Mouse (Mus musculus): ENCODE measurements around the gene Hnrnpl. TPM values are rescaled to one million over a fixed set of nuclear protein-coding genes. Genes with fewer than 3 reads are reported as not detected.

Hnrnpl gene
- polyA plus RNA-seq, 1 experiment from 2014 or later = 232 TPM

DNA sequence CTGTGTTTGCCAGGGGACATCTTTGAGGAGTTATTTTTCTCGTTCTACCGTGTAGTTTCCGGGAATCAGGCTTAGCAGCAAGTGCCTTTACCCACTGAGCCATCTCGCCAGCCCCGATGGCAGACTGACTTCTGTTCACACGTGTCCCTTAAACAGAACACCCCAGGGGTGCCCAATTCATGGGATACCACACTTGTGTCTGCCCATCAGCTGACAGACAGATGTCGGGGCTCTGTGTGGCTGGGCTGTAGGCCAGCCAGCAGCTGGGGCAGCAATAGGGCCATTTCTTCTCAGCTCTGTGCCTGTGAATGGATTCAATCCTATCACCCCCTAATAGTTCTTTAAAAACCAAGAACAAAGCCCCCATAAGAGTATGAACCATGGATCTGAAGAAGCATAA, 33.2 kb upstream of the Hnrnpl start:
- H3K4me2 ChIP-seq (ENCODE audit: low read length) = no peak overlapping the region
- peaks cover 4% of the 10 kb centered on the region for H3K36me3 ChIP-seq (ENCODE audit: insufficient read depth, low read length)
- no peak for TF ChIP-seq CTCF (IDR thresholded peaks at IDR 0.05; ENCODE audit: low read depth)
- 94% methylated on average over 7 of the region's 7 CpGs for WGBS
- no peak overlapping the region for H3K27ac ChIP-seq
- H3K27me3 ChIP-seq (ENCODE audit: insufficient read depth, low read length) = no peaks in the 10 kb centered on the region
- no peak overlapping the region for H3K9ac ChIP-seq (ENCODE audit: low read depth, low read length)
- H3K9me3 ChIP-seq (replicated peaks; ENCODE audit: low read length) = no peaks in the 10 kb centered on the region
- DNase-seq (ENCODE audit: low spot score) (no peak), ATAC-seq (replicated peaks; ENCODE audit: low FRiP score, low read depth) (no peak)
- H3K4me1 ChIP-seq (replicated peaks; ENCODE audit: insufficient read depth, low read length) = no peaks in the 10 kb centered on the region
- no peak overlapping the region for H3K4me3 ChIP-seq (replicated peaks; ENCODE audit: low read depth, low read length)

DNA sequence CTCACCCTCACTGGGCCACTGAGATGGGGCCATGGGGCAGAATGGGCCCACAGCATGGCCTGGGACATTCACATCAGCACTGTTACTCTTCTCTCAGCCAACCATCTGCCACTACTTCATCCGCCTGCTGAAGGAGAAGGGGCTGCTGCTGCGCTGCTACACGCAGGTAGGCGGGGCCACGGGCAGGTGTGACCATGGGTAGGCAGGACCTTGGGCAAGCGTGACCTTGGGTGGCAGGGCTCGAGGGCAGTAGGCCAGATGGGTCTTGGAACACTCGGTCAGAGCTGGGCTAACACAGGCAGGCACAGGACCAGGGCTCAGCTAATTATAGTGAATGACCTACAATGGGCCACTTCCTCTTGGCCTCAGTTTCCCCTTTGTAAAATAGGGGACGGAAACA, 29.5 kb upstream of the Hnrnpl start:
- H3K27me3 ChIP-seq (ENCODE audit: insufficient read depth, low read length) = no peaks in the 10 kb centered on the region
- H3K4me2 ChIP-seq (ENCODE audit: low read length) = no peak overlapping the region
- WGBS = 83% methylated on average over 9 of the region's 9 CpGs
- TF ChIP-seq CTCF (IDR thresholded peaks at IDR 0.05; ENCODE audit: low read depth) = no peak
- H3K9ac ChIP-seq (ENCODE audit: low read depth, low read length) = no peak overlapping the region
- no peak for ATAC-seq (replicated peaks; ENCODE audit: low FRiP score, low read depth)
- peaks cover 4% of the 10 kb centered on the region for H3K36me3 ChIP-seq (ENCODE audit: insufficient read depth, low read length)
- no peak overlapping the region for H3K27ac ChIP-seq
- no peaks in the 10 kb centered on the region for H3K4me1 ChIP-seq (replicated peaks; ENCODE audit: insufficient read depth, low read length)
- no peak for DNase-seq (ENCODE audit: low spot score)
- no peaks in the 10 kb centered on the region for H3K9me3 ChIP-seq (replicated peaks; ENCODE audit: low read length)
- no peak overlapping the region for H3K4me3 ChIP-seq (replicated peaks; ENCODE audit: low read depth, low read length)

- no peak overlapping the region for H3K9ac ChIP-seq (ENCODE audit: low read depth, low read length)
- 41% methylated on average over 6 of the region's 6 CpGs for WGBS
- H3K4me3 ChIP-seq (replicated peaks; ENCODE audit: low read depth, low read length) = no peak overlapping the region
- DNase-seq (ENCODE audit: low spot score) (peak; percentile 92), ATAC-seq (replicated peaks; ENCODE audit: low FRiP score, low read depth) (peak; percentile 30; the same call in 1 of the 2 replicates)
- no peaks in the 10 kb centered on the region for H3K4me1 ChIP-seq (replicated peaks; ENCODE audit: insufficient read depth, low read length)
- H3K9me3 ChIP-seq (replicated peaks; ENCODE audit: low read length) = no peaks in the 10 kb centered on the region
- H3K4me2 ChIP-seq (ENCODE audit: low read length) = no peak overlapping the region
- peak; percentile 87 for TF ChIP-seq CTCF (IDR thresholded peaks at IDR 0.05; ENCODE audit: low read depth)
- peaks cover 4% of the 10 kb centered on the region for H3K36me3 ChIP-seq (ENCODE audit: insufficient read depth, low read length)
- no peak overlapping the region; the same call in 1 of the 2 replicates for H3K27ac ChIP-seq
- H3K27me3 ChIP-seq (ENCODE audit: insufficient read depth, low read length) = no peaks in the 10 kb centered on the region
These were observed 28.2 kb upstream of the Hnrnpl start for GRCm38 (mm10) chr7:28780067-28780658.

- Histone ChIP-seq H3K9ac (ENCODE audit: low read depth, low read length) (no peak overlapping the region), H3K27me3 (ENCODE audit: insufficient read depth, low read length) (no peaks in the 10 kb centered on the region), H3K36me3 (ENCODE audit: insufficient read depth, low read length) (peaks cover 4% of the 10 kb centered on the region), H3K27ac (no peak overlapping the region), H3K4me2 (ENCODE audit: low read length) (no peak overlapping the region), H3K4me1 (replicated peaks; ENCODE audit: insufficient read depth, low read length) (no peaks in the 10 kb centered on the region), H3K4me3 (replicated peaks; ENCODE audit: low read depth, low read length) (no peak overlapping the region), H3K9me3 (replicated peaks; ENCODE audit: low read length) (no peaks in the 10 kb centered on the region)
- DNase-seq (ENCODE audit: low spot score) (no peak), ATAC-seq (replicated peaks; ENCODE audit: low FRiP score, low read depth) (no peak)
- TF ChIP-seq CTCF (IDR thresholded peaks at IDR 0.05; ENCODE audit: low read depth) = no peak
- WGBS = 71% methylated on average over 7 of the region's 7 CpGs
These were observed 27.5 kb upstream of the Hnrnpl start for GRCm38 (mm10) chr7:28780857-28781256.

DNA sequence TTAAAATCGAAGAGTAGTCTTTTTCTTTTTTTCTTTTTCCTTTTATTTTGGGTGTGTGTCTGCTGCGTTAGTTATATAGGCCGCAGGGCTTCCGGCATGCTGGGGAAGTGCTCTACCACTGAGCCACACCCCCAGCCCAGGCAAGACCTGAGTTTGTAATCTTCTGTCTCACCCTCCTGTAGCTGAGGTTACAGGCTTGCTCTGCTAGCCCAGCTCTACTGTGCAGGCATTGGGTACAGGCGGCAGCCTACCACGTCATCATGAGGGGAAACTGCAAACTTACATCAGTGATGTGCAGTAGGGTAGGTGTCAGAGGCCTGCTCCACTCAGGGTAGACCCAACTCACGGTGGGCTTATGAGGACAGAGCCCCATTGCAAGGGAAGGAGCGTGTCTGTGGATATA, 27.1 kb upstream of the Hnrnpl start:
- H3K36me3 ChIP-seq (ENCODE audit: insufficient read depth, low read length) = peaks cover 4% of the 10 kb centered on the region
- no peak overlapping the region for H3K9ac ChIP-seq (ENCODE audit: low read depth, low read length)
- H3K9me3 ChIP-seq (replicated peaks; ENCODE audit: low read length) = no peaks in the 10 kb centered on the region
- DNase-seq (ENCODE audit: low spot score) (no peak), ATAC-seq (replicated peaks; ENCODE audit: low FRiP score, low read depth) (no peak)
- no peak overlapping the region for H3K27ac ChIP-seq
- H3K4me2 ChIP-seq (ENCODE audit: low read length) = no peak overlapping the region
- no peaks in the 10 kb centered on the region for H3K27me3 ChIP-seq (ENCODE audit: insufficient read depth, low read length)
- 92% methylated on average over 8 of the region's 8 CpGs for WGBS
- no peak for TF ChIP-seq CTCF (IDR thresholded peaks at IDR 0.05; ENCODE audit: low read depth)
- no peak overlapping the region for H3K4me3 ChIP-seq (replicated peaks; ENCODE audit: low read depth, low read length)
- H3K4me1 ChIP-seq (replicated peaks; ENCODE audit: insufficient read depth, low read length) = no peaks in the 10 kb centered on the region

- Histone ChIP-seq H3K9ac (ENCODE audit: low read depth, low read length) (no peak overlapping the region), H3K9me3 (replicated peaks; ENCODE audit: low read length) (no peaks in the 10 kb centered on the region), H3K4me3 (replicated peaks; ENCODE audit: low read depth, low read length) (no peak overlapping the region), H3K4me2 (ENCODE audit: low read length) (no peak overlapping the region), H3K36me3 (ENCODE audit: insufficient read depth, low read length) (no peaks in the 10 kb centered on the region), H3K27me3 (ENCODE audit: insufficient read depth, low read length) (no peaks in the 10 kb centered on the region), H3K4me1 (replicated peaks; ENCODE audit: insufficient read depth, low read length) (peaks cover 6% of the 10 kb centered on the region; the same call in 1 of the 2 replicates), H3K27ac (no peak overlapping the region)
- no peak for DNase-seq (ENCODE audit: low spot score)
- no peak for ATAC-seq (replicated peaks; ENCODE audit: low FRiP score, low read depth)
- TF ChIP-seq CTCF (IDR thresholded peaks at IDR 0.05; ENCODE audit: low read depth) = no peak
- WGBS = 79% methylated on average over 5 of the region's 5 CpGs
These were observed 23.2 kb upstream of the Hnrnpl start for GRCm38 (mm10) chr7:28785161-28785560.

DNA sequence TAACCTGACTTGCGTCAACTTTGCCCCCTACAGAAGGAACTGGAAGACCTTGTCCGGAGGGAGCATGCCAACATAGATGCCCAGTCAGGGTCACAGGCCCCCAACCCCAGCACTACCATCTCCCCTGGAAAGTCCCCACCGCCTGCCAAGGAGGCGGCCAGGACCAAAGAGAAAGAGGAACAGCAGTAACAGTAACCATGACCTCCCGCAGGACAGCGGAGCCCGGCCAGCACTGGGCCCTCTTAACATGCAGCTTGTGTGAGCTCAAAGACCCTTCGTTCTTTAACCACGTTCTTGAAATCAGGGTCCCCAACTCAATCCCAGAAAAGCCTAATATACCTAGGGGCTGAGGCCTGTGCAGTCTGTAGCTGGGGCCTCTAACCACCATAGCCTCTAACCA, 20.5 kb upstream of the Hnrnpl start:
- DNase-seq (ENCODE audit: low spot score) (no peak), ATAC-seq (replicated peaks; ENCODE audit: low FRiP score, low read depth) (no peak)
- Histone ChIP-seq H3K27me3 (ENCODE audit: insufficient read depth, low read length) (no peaks in the 10 kb centered on the region), H3K4me3 (replicated peaks; ENCODE audit: low read depth, low read length) (no peak overlapping the region), H3K27ac (no peak overlapping the region), H3K4me2 (ENCODE audit: low read length) (no peak overlapping the region), H3K9me3 (replicated peaks; ENCODE audit: low read length) (no peaks in the 10 kb centered on the region), H3K4me1 (replicated peaks; ENCODE audit: insufficient read depth, low read length) (peaks cover 6% of the 10 kb centered on the region; the same call in 1 of the 2 replicates), H3K9ac (ENCODE audit: low read depth, low read length) (no peak overlapping the region), H3K36me3 (ENCODE audit: insufficient read depth, low read length) (no peaks in the 10 kb centered on the region)
- 94% methylated on average over 9 of the region's 9 CpGs for WGBS
- no peak for TF ChIP-seq CTCF (IDR thresholded peaks at IDR 0.05; ENCODE audit: low read depth)

Measured in kidney, postnatal 0 days (tissue).